25 mouse cellular contexts compared by ENCODE assay signal in genomic region chr5:77044362-77044761, GRCm38 (mm10). TPM values are rescaled to one million over a fixed set of nuclear protein-coding genes. Genes with fewer than 3 reads are reported as not detected.
"Had no signal": no experiment of that assay in that cellular context is flagged by ENCODE, and none has a peak within 500 bp of the region (broad histone marks: within the 10 kb centered on the region; RNA-seq: fewer than 3 reads in every experiment).

No protein-coding gene starts in this region.

- H3K4me3 ChIP-seq: lung, embryonic 15.5 days; megakaryocyte, embryonic 14.5 days; midbrain, embryonic 13.5 days; midbrain, embryonic 15.5 days; neural tube, embryonic 12.5 days had no signal

- H3K9me3 ChIP-seq: lung, embryonic 15.5 days; megakaryocyte, embryonic 14.5 days; midbrain, embryonic 13.5 days; midbrain, embryonic 15.5 days; neural tube, embryonic 12.5 days had no signal

- H3K9ac ChIP-seq: liver, postnatal 0 days; lung, embryonic 15.5 days; midbrain, embryonic 13.5 days; midbrain, embryonic 15.5 days; neural tube, embryonic 12.5 days had no signal

- H3K27ac ChIP-seq: lung, embryonic 15.5 days; macrophage; midbrain, embryonic 13.5 days; midbrain, embryonic 15.5 days; neural tube, embryonic 12.5 days had no signal

- H3K36me3 ChIP-seq: lung, embryonic 15.5 days; midbrain, embryonic 13.5 days; midbrain, embryonic 15.5 days; neural tube, embryonic 12.5 days had no signal

- DNase-seq: liver, postnatal 0 days; lung, adult 2 months; lung, postnatal 14 days; lung, postnatal 36 days; right cerebral cortex, postnatal 14 days; right cerebral cortex, postnatal 4 days; spleen, adult 18-20 months; thymus, adult 18-20 months; thymus, postnatal 14 days; thymus, postnatal 36 days had no signal

- ATAC-seq: liver, postnatal 0 days; lung, postnatal 0 days; midbrain, embryonic 13.5 days; midbrain, embryonic 15.5 days had no signal

- H3K27me3 ChIP-seq: lung, embryonic 15.5 days; midbrain, embryonic 13.5 days; midbrain, embryonic 15.5 days; neural tube, embryonic 12.5 days had no signal

- H3K4me1 ChIP-seq: midbrain, embryonic 13.5 days; midbrain, embryonic 15.5 days; neural tube, embryonic 12.5 days had no signal

RNA-seq across cellular contexts. Expression of gene Thegl, which starts 28.5 kb away (rescaled TPM):
- total RNA-seq: monocyte, adult 5-6 weeks; neutrophil, adult 5-6 weeks had no signal
- polyA plus RNA-seq: macrophage; midbrain, embryonic 11.5 days; thymus, postnatal 0 days had no signal

RNA-seq across cellular contexts. Expression of gene Arl9, which starts 40.5 kb away (rescaled TPM):
- total RNA-seq: midbrain, postnatal 0 days; monocyte, adult 5-6 weeks had no signal
- polyA plus RNA-seq: lung, adult 2 months; lung, postnatal 0 days; macrophage; midbrain, embryonic 13.5 days; midbrain, embryonic 15.5 days; midbrain, postnatal 0 days; neural tube, embryonic 12.5 days; neural tube, embryonic 14.5 days; small intestine, adult 2 months; stomach, embryonic 14.5 days; thymus, postnatal 0 days had no signal
